Mouse (Mus musculus) heart, postnatal 0 days (tissue): ENCODE measurements around the gene Xylt1.

Experiments
- CTCF ChIP-seq: IDR thresholded peaks from 2 replicates; pipeline ENCODE4 v1.5.1; 2016; ENCODE audit warnings: antibody characterized with exemption, control low read depth, low read depth
- EP300 ChIP-seq: IDR thresholded peaks from 2 replicates; pipeline ENCODE4 v1.6.1; 2016; ENCODE audit warnings: antibody characterized with exemption, low read depth

GRCm38 (mm10) chr7:117389048-117389447, 8.3 kb downstream of the Xylt1 start:
- no peak for TF ChIP-seq EP300
- TF ChIP-seq CTCF = no peak
